Mouse (Mus musculus) 3134 (cell line): ENCODE results near the gene Cd3g.

Experiments
- DNase-seq: peaks from one replicate; pipeline ENCODE4 v3.0.0-alpha.2; 2011; ENCODE audit warnings: low spot score; ENCODE audit not compliant: insufficient read length; ENCODE audit errors: extremely low read depth

The Cd3g gene

GRCm38 (mm10) chr9:44920374-44921122 lies 59.7 kb downstream of the Cd3g start, which contains the start of gene Atp5l:
Atp5l (minus strand) TSS chr9:44920742.
- peak; percentile 86 for DNase-seq

GRCm38 (mm10) chr9:44919606-44920005 lies 60.6 kb downstream of the Cd3g start:
- DNase-seq: peak; percentile 28
